12 mouse cellular contexts compared by ENCODE assay signal in genomic region chr11:103263551-103263950, GRCm38 (mm10). TPM values are rescaled to one million over a fixed set of nuclear protein-coding genes. Genes with fewer than 3 reads are reported as not detected.
DNase-seq lines count a peak whose midpoint lies in the region; ATAC-seq and TF ChIP-seq lines count a peak whose summit lies in the region.
"Had no signal": no experiment of that assay in that cellular context is flagged by ENCODE, and none has a peak within 500 bp of the region (broad histone marks: within the 10 kb centered on the region; RNA-seq: fewer than 3 reads in every experiment).

No protein-coding gene starts in this region.

- H3K9me3 ChIP-seq in midbrain, embryonic 11.5 days (ENCODE audit: control insufficient read depth, low read length) = no peaks in the 10 kb centered on the region
- H3K9me3 ChIP-seq: embryonic facial prominence, embryonic 12.5 days had no signal

- intact Hi-C loops in gastrocnemius, adult 2 months (cut with DNase I) = loop anchor here (2.0 kb wide), 1 partner anchor 23 kb away; no protein-coding TSS in a partner anchor

- H3K4me1 ChIP-seq in spleen, adult 2 months (ENCODE audit: control insufficient read depth, insufficient read depth, insufficient read length) = peaks cover 35% of the 10 kb centered on the region; the same call in 1 of the 2 replicates
- peaks cover 45% of the 10 kb centered on the region for H3K4me1 ChIP-seq in midbrain, embryonic 11.5 days (ENCODE audit: control insufficient read depth, insufficient read depth, low read length)

- peak overlapping the region; percentile 41; the same call in 1 of the 2 replicates for H3K9ac ChIP-seq in midbrain, embryonic 11.5 days (ENCODE audit: low read length)
- H3K9ac ChIP-seq: embryonic facial prominence, embryonic 12.5 days had no signal

- H3K36me3 ChIP-seq in spleen, adult 2 months (ENCODE audit: control insufficient read depth, insufficient read depth, low read length) = no peaks in the 10 kb centered on the region
- H3K36me3 ChIP-seq in midbrain, embryonic 11.5 days (ENCODE audit: control insufficient read depth, insufficient read depth, low read length) = no peaks in the 10 kb centered on the region
- H3K36me3 ChIP-seq: embryonic facial prominence, embryonic 12.5 days had no signal

- no peak for TF ChIP-seq CTCF in gastrocnemius, adult 2 months (IDR thresholded peaks at IDR 0.05)
- TF ChIP-seq CTCF in spleen, adult 2 months (IDR thresholded peaks at IDR 0.05; ENCODE audit: extremely low read depth, insufficient read depth, insufficient read length, insufficient replicate concordance) = no peak

- TF ChIP-seq POLR2A in spleen, adult 2 months (IDR thresholded peaks at IDR 0.05; ENCODE audit: low read depth, low read length) = no peak

- peak overlapping the region; percentile 87; the same call in 1 of the 2 replicates for H3K27ac ChIP-seq in gastrocnemius, adult 2 months
- H3K27ac ChIP-seq in spleen, adult 2 months (ENCODE audit: insufficient read depth, low read length) = peak overlapping the region; percentile 92
- peak overlapping the region; percentile 71 for H3K27ac ChIP-seq in midbrain, embryonic 11.5 days (ENCODE audit: low read depth, low read length)
- H3K27ac ChIP-seq: embryonic facial prominence, embryonic 12.5 days had no signal

- peak overlapping the region; percentile 21; the same call in 1 of the 2 replicates for H3K4me2 ChIP-seq in midbrain, embryonic 11.5 days
- H3K4me2 ChIP-seq: embryonic facial prominence, embryonic 12.5 days had no signal

- H3K4me3 ChIP-seq in gastrocnemius, adult 2 months = 0 out of 2 replicates have a peak overlapping the region, but pooled peaks have one; percentile 3
- H3K4me3 ChIP-seq in spleen, adult 2 months (ENCODE audit: extremely low read depth, insufficient read depth, insufficient read length) = peak overlapping the region; percentile 41
- no peak overlapping the region for H3K4me3 ChIP-seq in midbrain, embryonic 11.5 days (ENCODE audit: low read depth, low read length)
- H3K4me3 ChIP-seq: embryonic facial prominence, embryonic 12.5 days had no signal

- ATAC-seq in midbrain, embryonic 11.5 days (ENCODE audit: low FRiP score) = no peak
- ATAC-seq in megakaryocyte-erythroid progenitor cell, adult 5-6 weeks (replicated peaks; ENCODE audit: low FRiP score, low TSS enrichment, poor library complexity, severe bottlenecking) = no peak

- 13% methylated on average over 10 of the region's 10 CpGs for WGBS in spleen, adult 2 months
- WGBS in midbrain, embryonic 11.5 days = 34% methylated on average over 10 of the region's 10 CpGs

- DNase-seq in gastrocnemius, adult 2 months = no peak
- DNase-seq in gastrocnemius, postnatal 10 days = no peak
- DNase-seq in spleen, adult 2 months (ENCODE audit: low read depth in 1 of 2, low spot score in 2 of 2) = no peak
- DNase-seq in spleen, postnatal 10 days (ENCODE audit: low spot score in 2 of 2) = no peak
- DNase-seq in midbrain, embryonic 11.5 days (ENCODE audit: low spot score, missing footprints) = peak; percentile 89
- peak; percentile 54 for DNase-seq in thymus, postnatal 4 days
- DNase-seq in cerebellum, postnatal 36 days = no peak
- DNase-seq: adrenal gland, postnatal 14 days; heart, postnatal 10 days had no signal

- H3K27me3 ChIP-seq in spleen, adult 2 months (ENCODE audit: control insufficient read depth, insufficient read depth, low read length) = no peaks in the 10 kb centered on the region
- H3K27me3 ChIP-seq in midbrain, embryonic 11.5 days (ENCODE audit: control insufficient read depth, insufficient read depth, low read length) = no peaks in the 10 kb centered on the region
- H3K27me3 ChIP-seq: embryonic facial prominence, embryonic 12.5 days had no signal

RNA-seq across cellular contexts. Expression of gene Map3k14, which starts 3.7 kb away (rescaled TPM):
- total RNA-seq in gastrocnemius, adult 2 months (2021) = 1 to 10 TPM; 4.1 to 4.2 TPM
- total RNA-seq in gastrocnemius, postnatal 10 days (2021) = 1 to 10 TPM; 3.3 to 5.0 TPM
- polyA plus RNA-seq in spleen, adult 2 months (2012; rRNA removed) = 49.6 and 57.7 TPM in 2 replicates
- 2.3 and 3.3 TPM in 2 replicates for polyA plus RNA-seq in midbrain, embryonic 11.5 days (2014; fragmentation: Nextera tagmentation; extraction: Ambion mirVana)
- total RNA-seq in megakaryocyte-erythroid progenitor cell, adult 5-6 weeks (2014; fragmentation: Nextera tagmentation) = 1.8 and 2.9 TPM in 2 replicates
- 1.2 and 3.1 TPM in 2 replicates for total RNA-seq in megakaryocyte-erythroid progenitor cell, adult 5-6 weeks (2017)

RNA-seq across cellular contexts. Expression of gene Spata32, which starts 45.3 kb away (rescaled TPM):
- not detected for total RNA-seq in gastrocnemius, adult 2 months (2021)
- total RNA-seq in gastrocnemius, postnatal 10 days (2021) = not detected
- not detected in 2 replicates for polyA plus RNA-seq in spleen, adult 2 months (2012; rRNA removed)
- 0.15 TPM in 1 of 2 replicates, not detected in the other for polyA plus RNA-seq in midbrain, embryonic 11.5 days (2014; fragmentation: Nextera tagmentation; extraction: Ambion mirVana)
- total RNA-seq in megakaryocyte-erythroid progenitor cell, adult 5-6 weeks (2014; fragmentation: Nextera tagmentation) = not detected in 2 replicates
- total RNA-seq in megakaryocyte-erythroid progenitor cell, adult 5-6 weeks (2017) = not detected in 2 replicates
- total RNA-seq: adrenal gland, postnatal 14 days; heart, postnatal 10 days had no signal
- polyA plus RNA-seq: embryonic facial prominence, embryonic 12.5 days; limb, embryonic 11.5 days had no signal

RNA-seq across cellular contexts. Expression of gene 1700023F06Rik, which starts 55.2 kb away (rescaled TPM):
- not detected for total RNA-seq in gastrocnemius, adult 2 months (2021)
- not detected for total RNA-seq in gastrocnemius, postnatal 10 days (2021)
- not detected in 2 replicates for polyA plus RNA-seq in spleen, adult 2 months (2012; rRNA removed)
- 0.12 and 0.14 TPM in 2 replicates for polyA plus RNA-seq in midbrain, embryonic 11.5 days (2014; fragmentation: Nextera tagmentation; extraction: Ambion mirVana)
- not detected in 2 replicates for total RNA-seq in megakaryocyte-erythroid progenitor cell, adult 5-6 weeks (2014; fragmentation: Nextera tagmentation)
- total RNA-seq in megakaryocyte-erythroid progenitor cell, adult 5-6 weeks (2017) = not detected in 2 replicates
- total RNA-seq: heart, postnatal 10 days had no signal

Comparison
In these comparisons a context has a peak if more than half of its experiments do, and no peak if none do; other contexts are left out.
1. DNase-seq: peak in midbrain, embryonic 11.5 days (single experiment) and thymus, postnatal 4 days (single experiment); none in gastrocnemius, adult 2 months (single experiment), gastrocnemius, postnatal 10 days (single experiment), spleen, adult 2 months (0 of 2), spleen, postnatal 10 days (0 of 2) and cerebellum, postnatal 36 days (0 of 2).
2. Peak in every context shown above with its lines, with median percentiles within 50 percentile points of each other: H3K27ac ChIP-seq.